Comparison of ENCODE assay signal across 10 mouse cellular contexts in genomic region chr4:137773369-137773899, GRCm38 (mm10). TPM values are rescaled to one million over a fixed set of nuclear protein-coding genes. Genes with fewer than 3 reads are reported as not detected.
A peak's percentile ranks its signal among the peaks of the same experiment; 100 is the strongest.
DNase-seq lines count a peak whose midpoint lies in the region; ATAC-seq lines count a peak whose summit lies in the region.
"Had no signal": no experiment of that assay in that cellular context is flagged by ENCODE, and none has a peak within 500 bp of the region (broad histone marks: within the 10 kb centered on the region; RNA-seq: fewer than 3 reads in every experiment).

No protein-coding gene starts in this region.

- H3K4me3 ChIP-seq in hindbrain, embryonic 10.5 days: no peak overlapping the region
- H3K4me3 ChIP-seq in hindbrain, embryonic 14.5 days (replicated peaks; ENCODE audit: low read length): no peak overlapping the region
- H3K4me3 ChIP-seq in limb, embryonic 13.5 days: no peak overlapping the region
- H3K4me3 ChIP-seq: left cerebral cortex, adult 2 months had no signal

- no peaks in the 10 kb centered on the region for H3K27me3 ChIP-seq in hindbrain, embryonic 10.5 days (ENCODE audit: insufficient read depth, poor library complexity, severe bottlenecking)
- H3K27me3 ChIP-seq in hindbrain, embryonic 14.5 days (ENCODE audit: control insufficient read depth, insufficient read depth, low read length): no peaks in the 10 kb centered on the region
- no peaks in the 10 kb centered on the region for H3K27me3 ChIP-seq in limb, embryonic 13.5 days

- H3K36me3 ChIP-seq in hindbrain, embryonic 10.5 days: no peaks in the 10 kb centered on the region
- no peaks in the 10 kb centered on the region for H3K36me3 ChIP-seq in hindbrain, embryonic 14.5 days (replicated peaks; ENCODE audit: control insufficient read depth, insufficient read depth)
- H3K36me3 ChIP-seq in limb, embryonic 13.5 days: no peaks in the 10 kb centered on the region

- H3K9ac ChIP-seq in hindbrain, embryonic 14.5 days: no peak overlapping the region
- H3K9ac ChIP-seq in limb, embryonic 13.5 days: peak overlapping the region; percentile 4; the same call in 1 of the 2 replicates

- 0 out of 2 replicates have a peak overlapping the region, but pooled peaks have one; percentile 42 for H3K27ac ChIP-seq in hindbrain, embryonic 10.5 days
- no peak overlapping the region for H3K27ac ChIP-seq in hindbrain, embryonic 14.5 days
- peak overlapping the region; percentile 55; the same call in 1 of the 2 replicates for H3K27ac ChIP-seq in limb, embryonic 13.5 days
- H3K27ac ChIP-seq: left cerebral cortex, adult 2 months had no signal

- peaks cover 41% of the 10 kb centered on the region for H3K4me1 ChIP-seq in hindbrain, embryonic 10.5 days (replicated peaks)
- peaks cover 7% of the 10 kb centered on the region; the same call in 1 of the 2 replicates for H3K4me1 ChIP-seq in hindbrain, embryonic 14.5 days (replicated peaks; ENCODE audit: control insufficient read depth, insufficient read depth, low read length)
- peaks cover 28% of the 10 kb centered on the region for H3K4me1 ChIP-seq in limb, embryonic 13.5 days

- WGBS in hindbrain, embryonic 10.5 days: 11% methylated on average over 2 of the region's 2 CpGs
- WGBS in hindbrain, embryonic 14.5 days: 6% methylated on average over 2 of the region's 2 CpGs
- 12% methylated on average over 2 of the region's 2 CpGs for WGBS in limb, embryonic 13.5 days

- no peak for DNase-seq in hindbrain, embryonic 10.5 days (ENCODE audit: low spot score)
- DNase-seq in hindbrain, embryonic 14.5 days (ENCODE audit: low spot score): no peak
- peak; percentile 59 for DNase-seq in R1 (ENCODE audit: low read depth, low spot score)
- DNase-seq in kidney, adult 18-20 months: peak; percentile 83
- DNase-seq in ovary, postnatal 14 days (ENCODE audit: low spot score): no peak
- DNase-seq in lung, postnatal 25 days (ENCODE audit: low spot score): no peak

- ATAC-seq in hindbrain, embryonic 14.5 days (ENCODE audit: low FRiP score): no peak
- ATAC-seq in limb, embryonic 13.5 days (ENCODE audit: low FRiP score, low read depth): no peak
- ATAC-seq in granulocyte monocyte progenitor cell, adult 5-6 weeks (replicated peaks; ENCODE audit: poor library complexity, severe bottlenecking): no peak
- ATAC-seq: forebrain, embryonic 14.5 days had no signal

- no peak overlapping the region for H3K4me2 ChIP-seq in hindbrain, embryonic 14.5 days (replicated peaks)
- H3K4me2 ChIP-seq in limb, embryonic 13.5 days (replicated peaks): no peak overlapping the region

- H3K9me3 ChIP-seq in hindbrain, embryonic 10.5 days: no peaks in the 10 kb centered on the region
- no peaks in the 10 kb centered on the region for H3K9me3 ChIP-seq in hindbrain, embryonic 14.5 days (ENCODE audit: control insufficient read depth, low read length)
- H3K9me3 ChIP-seq in limb, embryonic 13.5 days: no peaks in the 10 kb centered on the region

RNA-seq across cellular contexts. Expression of gene Alpl, which starts 22.8 kb away (rescaled TPM):
- polyA plus RNA-seq in hindbrain, embryonic 10.5 days (2016; fragmentation: Nextera tagmentation; extraction: Ambion mirVana): 23.4 and 26.1 TPM in 2 replicates
- polyA plus RNA-seq in hindbrain, embryonic 14.5 days (2014; fragmentation: Nextera tagmentation; extraction: Ambion mirVana): 8.3 and 10.2 TPM in 2 replicates
- 12.0 and 15.3 TPM in 2 replicates for polyA plus RNA-seq in limb, embryonic 13.5 days (2015; fragmentation: Nextera tagmentation; extraction: Ambion mirVana)
- not detected in 2 replicates for total RNA-seq in granulocyte monocyte progenitor cell, adult 5-6 weeks (2014; fragmentation: Nextera tagmentation)
- not detected in 2 replicates for total RNA-seq in granulocyte monocyte progenitor cell, adult 5-6 weeks (2017)

Comparison
In these comparisons a context has a peak if more than half of its experiments do, and no peak if none do; other contexts are left out.
1. DNase-seq: peak in R1 (single experiment) and kidney, adult 18-20 months (single experiment); none in hindbrain, embryonic 10.5 days (single experiment), hindbrain, embryonic 14.5 days (single experiment), ovary, postnatal 14 days (single experiment) and lung, postnatal 25 days (single experiment).